Mouse (Mus musculus) heart, embryonic 15.5 days (tissue): Measurements from ENCODE around the gene Tkt. TPM values are rescaled to one million over a fixed set of nuclear protein-coding genes. Genes with fewer than 3 reads are reported as not detected.
A peak's percentile ranks its signal among the peaks of the same experiment; 100 is the strongest.

Experiments
- ATAC-seq: fragments of 200-750 bp; cut with Nextera tagmentation; replicated peaks from 2 replicates; pipeline ENCODE4 v1.8.0; 2017; ENCODE audit warnings: low read depth, moderate TSS enrichment; ENCODE audit not compliant: insufficient number of reproducible peaks, insufficient read depth, low FRiP score
- H3K27ac ChIP-seq: fragments of 300-500 bp; sonication (generic); 2 replicates; pipeline ENCODE4 v1.5.1; 2015; ENCODE audit warnings: mild to moderate bottlenecking, inconsistent platforms
- H3K27me3 ChIP-seq: fragments of 300-500 bp; sonication (generic); 2 replicates; pipeline ENCODE4 v1.6.1; 2015; ENCODE audit warnings: inconsistent platforms
- H3K36me3 ChIP-seq: fragments of 300-500 bp; sonication (generic); 2 replicates; pipeline ENCODE4 v1.6.1; 2015; ENCODE audit warnings: mild to moderate bottlenecking, inconsistent platforms
- H3K4me1 ChIP-seq: fragments of 300-500 bp; sonication (generic); replicated peaks from 2 replicates; pipeline ENCODE4 v1.6.1; 2015; ENCODE audit warnings: inconsistent platforms
- H3K4me2 ChIP-seq: fragments of 300-500 bp; sonication (generic); 2 replicates; pipeline ENCODE4 v1.6.1; 2015; ENCODE audit warnings: inconsistent platforms, mild to moderate bottlenecking, moderate library complexity
- H3K4me3 ChIP-seq: fragments of 300-500 bp; sonication (generic); 2 replicates; pipeline ENCODE4 v1.5.1; 2015; ENCODE audit warnings: mild to moderate bottlenecking, inconsistent platforms
- H3K9ac ChIP-seq: fragments of 300-500 bp; sonication (generic); 2 replicates; pipeline ENCODE4 v1.6.1; 2015; ENCODE audit warnings: mild to moderate bottlenecking, inconsistent platforms
- H3K9me3 ChIP-seq: fragments of 300-500 bp; sonication (generic); replicated peaks from 2 replicates; pipeline ENCODE4 v1.6.1; 2016; ENCODE audit warnings: inconsistent platforms
- WGBS: fragments of 180-500 bp; shearing (Covaris S2); methylation state at CpG from one replicate; pipeline ENCODE4 v1.1.7; 2015; ENCODE audit warnings: mixed read lengths; 5-methylcytosine and 5-hydroxymethylcytosine counted together
- polyA plus RNA-seq: library from polyadenylated mRNA; unstranded; fragments of >200 nt; fragmentation: Nextera tagmentation; extraction: Ambion mirVana; gene quantifications from 2 replicates; pipeline ENCODE4 v1.2.1, GENCODE M21; 2015

Tkt gene
- polyA plus RNA-seq, 1 experiment from 2014 or later: 65.8 TPM

GRCm38 (mm10) chr14:30556651-30557050 is 8.5 kb downstream of the Tkt start:
- Histone ChIP-seq H3K4me1 (peaks cover 36% of the 10 kb centered on the region), H3K9ac (no peak overlapping the region), H3K27me3 (no peaks in the 10 kb centered on the region), H3K9me3 (no peaks in the 10 kb centered on the region), H3K4me3 (no peak overlapping the region), H3K36me3 (peaks cover 39% of the 10 kb centered on the region), H3K4me2 (no peak overlapping the region), H3K27ac (no peak overlapping the region)
- WGBS: 82% methylated on average over 2 of the region's 2 CpGs
- no peak for ATAC-seq

GRCm38 (mm10) chr14:30557730-30558129 is 9.6 kb downstream of the Tkt start:
- H3K9ac ChIP-seq: no peak overlapping the region
- no peaks in the 10 kb centered on the region for H3K27me3 ChIP-seq
- peaks cover 39% of the 10 kb centered on the region for H3K36me3 ChIP-seq
- no peak overlapping the region for H3K4me3 ChIP-seq
- H3K4me1 ChIP-seq: peaks cover 32% of the 10 kb centered on the region
- ATAC-seq: no peak
- no peak overlapping the region; the same call in 1 of the 2 replicates for H3K4me2 ChIP-seq
- H3K9me3 ChIP-seq: no peaks in the 10 kb centered on the region
- peak overlapping the region; percentile 55 for H3K27ac ChIP-seq
- 58% methylated on average over 9 of the region's 9 CpGs for WGBS

- H3K36me3 ChIP-seq: peaks cover 39% of the 10 kb centered on the region
- no peak for ATAC-seq
- no peak overlapping the region for H3K9ac ChIP-seq
- 87% methylated on average over 17 of the region's 17 CpGs for WGBS
- H3K4me3 ChIP-seq: no peak overlapping the region
- H3K27ac ChIP-seq: no peak overlapping the region
- no peaks in the 10 kb centered on the region for H3K9me3 ChIP-seq
- peaks cover 31% of the 10 kb centered on the region for H3K4me1 ChIP-seq
- H3K27me3 ChIP-seq: no peaks in the 10 kb centered on the region
- H3K4me2 ChIP-seq: no peak overlapping the region
Measured at GRCm38 (mm10) chr14:30559321-30559850, 11.2 kb downstream of the Tkt start.

GRCm38 (mm10) chr14:30560803-30561389 is 12.7 kb downstream of the Tkt start:
- Histone ChIP-seq H3K27me3 (no peaks in the 10 kb centered on the region), H3K4me1 (peaks cover 35% of the 10 kb centered on the region), H3K4me3 (no peak overlapping the region), H3K4me2 (no peak overlapping the region), H3K9ac (no peak overlapping the region; the same call in 1 of the 2 replicates), H3K36me3 (peaks cover 46% of the 10 kb centered on the region), H3K9me3 (no peaks in the 10 kb centered on the region), H3K27ac (peak overlapping the region; percentile 43)
- ATAC-seq: no peak
- WGBS: 88% methylated on average over 13 of the region's 13 CpGs

- Histone ChIP-seq H3K4me3 (no peak overlapping the region), H3K9me3 (no peaks in the 10 kb centered on the region), H3K27ac (peak overlapping the region; percentile 43), H3K27me3 (no peaks in the 10 kb centered on the region), H3K36me3 (peaks cover 46% of the 10 kb centered on the region), H3K4me1 (peaks cover 35% of the 10 kb centered on the region), H3K9ac (no peak overlapping the region), H3K4me2 (no peak overlapping the region)
- WGBS: 59% methylated on average over 14 of the region's 14 CpGs
- peak; percentile 60; the same call in 1 of the 2 replicates for ATAC-seq
Measured at GRCm38 (mm10) chr14:30561470-30562187, 13.5 kb downstream of the Tkt start.

GRCm38 (mm10) chr14:30562343-30562742 is 14.2 kb downstream of the Tkt start:
- ATAC-seq: no peak
- H3K27ac ChIP-seq: no peak overlapping the region
- H3K9ac ChIP-seq: no peak overlapping the region
- no peaks in the 10 kb centered on the region for H3K27me3 ChIP-seq
- H3K36me3 ChIP-seq: peaks cover 53% of the 10 kb centered on the region
- no peak overlapping the region for H3K4me3 ChIP-seq
- peaks cover 33% of the 10 kb centered on the region for H3K4me1 ChIP-seq
- H3K9me3 ChIP-seq: no peaks in the 10 kb centered on the region
- H3K4me2 ChIP-seq: no peak overlapping the region

DNA sequence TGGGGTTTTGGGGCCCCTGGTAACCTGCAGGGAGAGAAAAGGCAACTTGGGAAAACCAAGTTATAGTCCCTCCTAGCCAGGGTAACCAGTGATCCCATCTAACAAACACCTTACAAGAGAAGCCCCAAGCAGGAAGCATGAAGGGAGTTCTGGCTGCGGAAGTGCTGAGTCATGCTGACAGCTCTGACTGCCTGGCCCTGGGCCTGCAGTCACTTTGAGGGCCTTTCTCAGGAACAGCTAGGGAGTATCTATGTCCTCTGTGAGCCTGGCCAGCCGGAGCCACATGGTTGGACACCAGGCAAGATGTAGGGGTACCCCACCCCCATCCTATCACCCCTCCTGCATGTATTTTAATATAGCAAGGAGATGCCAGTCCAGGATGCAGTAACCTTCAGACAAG is 16.3 kb downstream of the Tkt start:
- Histone ChIP-seq H3K27ac (no peak overlapping the region; the same call in 1 of the 2 replicates), H3K27me3 (no peaks in the 10 kb centered on the region), H3K9ac (no peak overlapping the region), H3K4me2 (no peak overlapping the region), H3K9me3 (no peaks in the 10 kb centered on the region), H3K36me3 (peaks cover 65% of the 10 kb centered on the region), H3K4me1 (peaks cover 20% of the 10 kb centered on the region), H3K4me3 (no peak overlapping the region)
- WGBS: 76% methylated on average over 2 of the region's 2 CpGs
- ATAC-seq: peak; percentile 40; the same call in 1 of the 2 replicates

DNA sequence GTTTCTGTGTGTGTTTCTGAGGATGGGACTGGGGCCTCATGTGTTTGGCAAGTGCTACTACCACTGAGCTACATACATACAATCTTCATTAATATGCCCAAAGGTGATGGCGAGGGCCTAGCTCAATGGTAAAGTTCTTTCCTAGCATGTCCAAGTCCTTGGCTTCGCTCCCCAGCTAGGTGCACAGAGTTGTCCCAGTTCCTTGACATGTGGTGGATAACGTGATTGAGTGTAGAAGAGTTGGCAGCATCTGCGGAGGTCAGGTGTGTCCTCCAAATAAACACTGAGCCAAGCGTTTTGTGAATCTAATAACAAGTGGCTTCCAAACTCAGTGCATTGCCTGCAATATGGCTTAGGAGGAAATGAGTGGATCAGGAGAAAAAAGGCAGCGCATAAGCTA is 18.2 kb downstream of the Tkt start:
- Histone ChIP-seq H3K4me2 (no peak overlapping the region), H3K4me3 (no peak overlapping the region), H3K27ac (no peak overlapping the region), H3K4me1 (peaks cover 28% of the 10 kb centered on the region), H3K27me3 (no peaks in the 10 kb centered on the region), H3K9ac (no peak overlapping the region), H3K9me3 (no peaks in the 10 kb centered on the region), H3K36me3 (peaks cover 65% of the 10 kb centered on the region)
- no peak for ATAC-seq
- WGBS: 93% methylated on average over 6 of the region's 6 CpGs

DNA sequence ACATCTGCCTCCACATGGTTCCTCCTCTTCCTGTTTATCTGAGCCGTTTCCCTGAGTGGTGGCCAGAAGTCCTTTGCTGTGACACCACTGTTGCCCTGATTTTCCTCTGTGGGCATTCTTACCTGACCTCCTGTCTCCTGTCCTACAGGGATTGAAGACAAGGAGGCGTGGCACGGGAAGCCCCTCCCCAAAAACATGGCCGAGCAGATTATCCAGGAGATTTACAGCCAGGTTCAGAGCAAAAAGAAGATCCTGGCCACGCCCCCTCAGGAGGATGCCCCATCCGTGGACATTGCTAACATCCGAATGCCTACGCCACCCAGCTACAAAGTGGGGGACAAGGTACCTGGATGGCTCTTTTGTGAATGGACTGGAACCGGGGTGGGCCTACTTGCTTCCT is 19.9 kb downstream of the Tkt start:
- Histone ChIP-seq H3K4me1 (peaks cover 21% of the 10 kb centered on the region), H3K4me3 (no peak overlapping the region), H3K27me3 (no peaks in the 10 kb centered on the region), H3K27ac (no peak overlapping the region), H3K36me3 (peaks cover 80% of the 10 kb centered on the region), H3K9me3 (no peaks in the 10 kb centered on the region), H3K4me2 (no peak overlapping the region), H3K9ac (no peak overlapping the region)
- 84% methylated on average over 9 of the region's 9 CpGs for WGBS
- no peak for ATAC-seq

GRCm38 (mm10) chr14:30570303-30570702 is 22.1 kb downstream of the Tkt start:
- no peak overlapping the region for H3K4me3 ChIP-seq
- WGBS: 61% methylated on average over 9 of the region's 9 CpGs
- H3K9me3 ChIP-seq: no peaks in the 10 kb centered on the region
- no peak overlapping the region for H3K4me2 ChIP-seq
- H3K4me1 ChIP-seq: peaks cover 12% of the 10 kb centered on the region
- no peak for ATAC-seq
- no peaks in the 10 kb centered on the region for H3K27me3 ChIP-seq
- H3K9ac ChIP-seq: no peak overlapping the region
- H3K27ac ChIP-seq: no peak overlapping the region
- H3K36me3 ChIP-seq: peaks cover 91% of the 10 kb centered on the region

GRCm38 (mm10) chr14:30572253-30572652 is 24.1 kb downstream of the Tkt start:
- peaks cover 72% of the 10 kb centered on the region for H3K36me3 ChIP-seq
- 81% methylated on average over 10 of the region's 10 CpGs for WGBS
- no peak overlapping the region for H3K4me2 ChIP-seq
- ATAC-seq: no peak
- peaks cover 23% of the 10 kb centered on the region for H3K4me1 ChIP-seq
- no peaks in the 10 kb centered on the region for H3K27me3 ChIP-seq
- no peak overlapping the region for H3K9ac ChIP-seq
- no peak overlapping the region for H3K27ac ChIP-seq
- no peak overlapping the region for H3K4me3 ChIP-seq
- H3K9me3 ChIP-seq: no peaks in the 10 kb centered on the region
